In the genomic region with DNA sequence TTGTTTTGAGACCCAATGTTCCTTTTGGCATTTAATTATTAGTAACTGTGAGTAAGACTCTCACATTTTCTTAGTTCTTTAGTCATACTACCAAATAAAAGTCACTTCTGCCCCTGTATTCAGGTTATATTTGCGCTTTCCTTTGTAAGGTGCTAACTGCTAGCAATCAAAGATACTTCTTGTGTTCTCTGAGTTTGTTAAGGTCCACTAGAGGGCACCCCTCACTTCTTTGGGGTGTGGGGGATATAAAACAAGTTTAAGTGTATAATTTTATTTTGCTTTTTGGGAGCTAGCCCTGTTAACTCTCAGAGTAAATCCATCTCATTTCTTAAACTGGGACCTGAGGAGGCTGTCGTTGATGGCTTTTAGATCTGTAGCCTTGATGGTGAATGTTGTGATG, we compare ENCODE assay signal across 14 mouse cellular contexts.
A peak's percentile ranks its signal among the peaks of the same experiment; 100 is the strongest.
DNase-seq lines count a peak whose midpoint lies in the region; ATAC-seq and TF ChIP-seq lines count a peak whose summit lies in the region.
"Had no signal": no experiment of that assay in that cellular context is flagged by ENCODE, and none has a peak within 500 bp of the region (broad histone marks: within the 10 kb centered on the region; RNA-seq: fewer than 3 reads in every experiment).

No protein-coding gene starts in this region.

- 93% methylated on average over 2 of the region's 2 CpGs for WGBS in kidney, postnatal 0 days

- no peaks in the 10 kb centered on the region for H3K27me3 ChIP-seq in kidney, postnatal 0 days (ENCODE audit: insufficient read depth, low read length)
- H3K27me3 ChIP-seq: heart, embryonic 15.5 days; hindbrain, embryonic 12.5 days had no signal

- H3K36me3 ChIP-seq in kidney, postnatal 0 days (ENCODE audit: insufficient read depth, low read length), result no peaks in the 10 kb centered on the region
- H3K36me3 ChIP-seq: heart, embryonic 15.5 days; hindbrain, embryonic 12.5 days had no signal

- 0 out of 2 replicates have a peak, but pooled peaks cover 3% of the 10 kb centered on the region for H3K4me1 ChIP-seq in kidney, postnatal 0 days (replicated peaks; ENCODE audit: insufficient read depth, low read length)
- H3K4me1 ChIP-seq: hindbrain, embryonic 12.5 days had no signal

- H3K4me2 ChIP-seq in kidney, postnatal 0 days (ENCODE audit: low read length), result no peak overlapping the region
- H3K4me2 ChIP-seq: heart, embryonic 15.5 days; hindbrain, embryonic 12.5 days had no signal

- no peak overlapping the region for H3K4me3 ChIP-seq in kidney, postnatal 0 days (replicated peaks; ENCODE audit: low read depth, low read length)
- H3K4me3 ChIP-seq: heart, embryonic 15.5 days; hindbrain, embryonic 12.5 days had no signal

- DNase-seq in CD4-positive, CD25-positive, alpha-beta regulatory T cell, adult 2 months (ENCODE audit: low read depth, low spot score), result peak; percentile 60
- no peak for DNase-seq in kidney, postnatal 0 days (ENCODE audit: low spot score)
- no peak for DNase-seq in kidney, postnatal 4 days
- DNase-seq in thymus, postnatal 0 days (ENCODE audit: low spot score), result peak; percentile 39
- no peak for DNase-seq in thymus, postnatal 25 days
- no peak for DNase-seq in embryo, embryonic 10.5 days (ENCODE audit: low spot score)
- DNase-seq in spleen, adult 18-20 months, result no peak
- DNase-seq: cerebellum, postnatal 25 days; kidney, adult 18-20 months; midbrain, embryonic 14.5 days; right cerebral cortex, postnatal 14 days had no signal

- peak; percentile 59; the same call in 1 of the 2 replicates for TF ChIP-seq CTCF in kidney, postnatal 0 days (IDR thresholded peaks at IDR 0.05; ENCODE audit: low read depth)

- ATAC-seq in CD4-positive, CD25-positive, alpha-beta regulatory T cell, adult 4 months, result no peak
- ATAC-seq in kidney, postnatal 0 days (replicated peaks; ENCODE audit: low FRiP score, low read depth), result no peak

- no peaks in the 10 kb centered on the region for H3K9me3 ChIP-seq in kidney, postnatal 0 days (replicated peaks; ENCODE audit: low read length)
- H3K9me3 ChIP-seq: heart, embryonic 15.5 days; hindbrain, embryonic 12.5 days had no signal

- no peak overlapping the region for H3K27ac ChIP-seq in kidney, postnatal 0 days
- H3K27ac ChIP-seq: heart, embryonic 15.5 days; hindbrain, embryonic 12.5 days had no signal

- H3K9ac ChIP-seq in kidney, postnatal 0 days (ENCODE audit: low read depth, low read length), result no peak overlapping the region
- H3K9ac ChIP-seq: heart, embryonic 15.5 days; hindbrain, embryonic 12.5 days had no signal

Comparison
In these comparisons a context has a peak if more than half of its experiments do, and no peak if none do; other contexts are left out.
1. DNase-seq: peak in CD4-positive, CD25-positive, alpha-beta regulatory T cell, adult 2 months (single experiment) and thymus, postnatal 0 days (single experiment); none in kidney, postnatal 0 days (single experiment), kidney, postnatal 4 days (0 of 2), thymus, postnatal 25 days (single experiment), embryo, embryonic 10.5 days (single experiment) and spleen, adult 18-20 months (0 of 2).